Mouse (Mus musculus) cerebellum, adult 9-10 months (tissue): Measurements from ENCODE around the gene Usp32.

ENCODE experiments used
- DNase-seq: peaks from one replicate; pipeline ENCODE4 v3.0.0; 2022

The Usp32 gene

DNA sequence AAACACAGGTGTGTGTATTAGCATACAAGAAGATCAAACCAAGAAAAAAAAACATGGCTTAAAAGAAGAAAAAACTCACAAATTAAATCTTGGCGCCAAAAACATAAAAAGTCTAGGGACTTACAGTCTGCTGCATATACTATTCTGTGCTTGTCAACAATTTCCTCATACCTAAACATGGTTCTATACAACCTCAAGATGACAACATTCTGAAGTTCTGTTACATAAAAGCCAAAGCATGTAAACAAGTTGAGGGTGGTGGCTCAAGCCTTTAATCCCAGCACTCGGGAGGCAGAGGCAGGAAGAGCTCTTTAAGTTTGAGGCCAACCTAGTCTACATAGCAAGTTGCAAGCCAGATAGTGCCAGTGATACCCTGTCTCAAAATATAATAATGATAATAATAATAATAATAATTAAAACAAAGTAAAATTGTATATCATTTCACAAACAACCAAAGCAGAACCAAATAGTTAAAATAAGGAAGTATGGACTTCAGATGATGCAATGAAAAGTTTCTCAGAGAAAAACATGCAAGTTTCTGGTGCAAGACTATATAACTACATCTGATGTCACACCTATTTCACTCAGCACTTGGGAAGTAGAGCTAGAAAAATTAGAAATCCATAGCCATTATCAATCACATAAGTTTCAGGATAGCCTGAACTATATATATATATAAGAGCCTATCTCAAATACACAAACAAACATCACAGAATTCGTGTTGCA, 16.5 kb downstream of the Usp32 start:
- DNase-seq, result no peak

DNA sequence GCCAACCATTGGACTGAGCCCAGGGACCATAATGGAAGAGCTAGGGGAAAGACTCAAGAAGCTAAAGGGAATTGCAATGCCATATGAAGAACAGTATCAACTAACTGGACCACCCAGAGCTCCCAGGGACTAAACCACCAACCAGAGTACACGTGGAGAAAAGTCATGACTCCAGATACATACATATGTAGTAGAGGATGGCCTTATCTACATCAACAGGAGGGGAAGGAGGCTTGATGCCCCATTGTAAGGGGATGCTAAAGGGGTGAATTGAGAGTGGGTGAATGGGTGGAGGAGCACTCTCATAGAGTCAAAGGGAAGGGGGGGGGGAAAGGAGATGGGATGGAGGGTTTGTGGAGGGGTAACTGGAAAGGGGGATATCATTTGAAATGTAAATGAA, 17.9 kb downstream of the Usp32 start:
- DNase-seq, result no peak

DNA sequence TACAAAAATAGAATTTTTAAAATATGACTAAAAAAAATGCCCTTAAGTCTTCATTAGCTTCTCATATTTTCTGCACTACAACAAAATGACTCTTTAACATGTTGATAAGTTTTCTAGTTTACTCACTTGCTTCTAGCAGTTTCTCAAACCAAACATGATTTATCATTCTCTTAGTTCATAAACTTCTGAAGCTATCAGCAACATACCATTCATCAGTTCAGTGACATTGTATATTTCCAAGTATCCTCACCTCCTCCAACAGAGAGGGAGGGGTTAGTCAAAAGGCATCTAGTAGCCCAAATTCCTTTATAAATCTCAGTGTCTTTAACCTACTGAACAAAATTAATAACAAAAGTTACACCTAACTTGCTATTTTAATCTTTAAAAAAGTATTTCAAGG, 22.8 kb downstream of the Usp32 start:
- DNase-seq, result no peak

DNA sequence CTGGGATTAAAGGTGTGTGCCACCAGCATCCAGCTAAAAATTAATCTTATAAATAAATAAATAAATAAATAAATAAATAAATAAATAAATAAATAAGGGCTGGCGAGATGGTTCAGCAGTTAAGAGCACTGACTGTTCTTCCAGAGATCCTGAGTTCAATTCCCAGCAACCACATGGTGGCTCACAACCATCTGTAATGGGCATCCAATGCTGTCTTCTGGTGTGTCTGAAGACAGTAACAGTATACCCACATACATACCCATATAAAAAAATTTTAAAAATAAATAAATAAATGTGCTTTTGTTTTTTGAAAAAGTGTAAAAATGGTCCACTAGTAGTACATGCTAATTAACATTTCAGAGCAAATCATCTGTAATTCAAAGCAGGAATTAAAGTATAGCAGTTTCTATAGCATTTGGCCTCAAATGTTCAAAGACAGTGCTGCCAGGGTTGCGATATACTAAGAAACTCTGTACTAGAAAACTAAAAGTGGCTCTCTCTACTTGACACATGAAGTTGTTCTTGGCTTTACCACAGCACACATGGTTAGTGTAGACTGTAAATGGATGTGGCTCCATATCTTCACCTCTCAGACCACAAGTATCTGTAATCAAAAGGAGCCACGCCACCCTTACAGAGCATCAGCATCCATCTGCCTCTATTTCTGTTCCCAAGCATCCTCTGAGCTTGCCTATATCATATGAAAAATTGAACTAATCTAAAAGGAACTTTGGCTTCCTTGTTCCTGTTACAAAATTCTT, 23.7 kb downstream of the Usp32 start:
- no peak for DNase-seq

DNA sequence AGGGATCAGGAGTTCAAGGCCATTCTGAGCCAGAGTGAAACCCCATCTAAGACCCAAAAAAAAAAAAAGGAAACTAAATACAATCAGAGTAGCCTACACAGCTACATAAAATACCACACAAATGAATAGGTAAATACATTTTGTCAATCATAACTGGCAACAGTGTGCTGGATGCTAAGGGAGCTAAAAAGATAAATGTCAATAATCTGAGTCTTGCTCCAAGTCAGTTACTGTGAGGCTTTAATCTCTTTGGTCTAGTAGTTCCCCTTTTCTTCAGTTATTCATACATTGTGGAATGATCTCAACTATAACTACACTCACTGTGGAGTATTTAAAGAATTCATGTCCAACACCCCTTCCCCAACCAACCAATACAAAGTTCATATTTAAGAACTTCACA, 30.0 kb downstream of the Usp32 start:
- no peak for DNase-seq

DNA sequence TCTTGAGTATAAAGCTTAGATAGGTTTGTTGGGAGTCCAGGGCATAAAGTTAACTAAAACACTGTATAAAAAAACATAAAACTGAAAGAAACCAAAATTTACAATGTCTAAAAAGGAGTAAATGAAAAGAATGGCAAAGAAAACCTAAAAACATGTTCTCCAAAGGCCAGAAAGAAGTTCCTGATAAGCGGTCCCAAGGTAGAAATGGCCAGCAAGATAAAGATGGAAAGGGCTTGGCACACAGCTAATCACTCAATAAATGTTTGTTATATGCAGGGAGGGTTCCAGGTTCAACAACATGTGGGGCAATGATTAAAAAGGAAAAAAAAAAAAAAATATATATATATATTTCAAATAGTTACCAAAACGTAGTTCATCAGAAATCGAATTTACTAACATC, 32.7 kb downstream of the Usp32 start:
- DNase-seq, result no peak

DNA sequence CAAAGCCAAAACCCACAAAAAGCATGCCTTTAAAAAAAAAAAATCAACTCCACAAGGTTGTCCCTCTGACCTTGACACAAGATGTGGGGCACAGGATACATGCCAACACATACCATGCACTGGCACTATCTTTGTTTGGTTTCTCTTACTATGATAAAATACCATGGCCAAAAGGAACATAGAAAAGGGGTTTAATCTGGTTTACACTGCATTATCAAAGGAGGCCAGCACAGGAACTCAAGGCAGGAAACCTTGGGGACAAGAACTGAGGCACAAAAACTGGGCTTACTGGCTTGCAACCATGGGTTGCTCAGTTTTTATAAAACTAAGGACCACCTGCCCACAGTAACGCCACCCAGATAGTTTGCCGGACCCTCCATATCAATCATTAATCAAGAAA, 34.1 kb downstream of the Usp32 start:
- no peak for DNase-seq

DNA sequence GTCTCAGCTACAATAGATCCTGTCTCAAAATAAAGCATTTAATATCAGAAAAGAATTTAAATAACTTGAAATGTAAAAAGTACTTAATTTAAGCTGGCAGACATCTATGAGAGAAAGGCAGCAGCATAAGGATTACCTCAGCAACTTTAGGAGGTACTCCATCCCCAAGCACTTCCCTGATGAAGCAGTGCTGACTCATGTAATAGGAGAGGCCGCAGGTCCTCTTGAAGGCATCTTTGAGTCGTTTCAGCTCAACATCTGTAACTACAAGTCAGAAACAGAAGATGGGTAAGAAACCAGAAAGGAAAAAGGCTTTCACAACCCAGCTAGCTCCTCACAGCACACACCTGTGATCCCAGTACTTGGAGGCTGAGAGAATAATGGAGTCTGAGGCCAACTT, 36.2 kb downstream of the Usp32 start:
- no peak for DNase-seq

DNA sequence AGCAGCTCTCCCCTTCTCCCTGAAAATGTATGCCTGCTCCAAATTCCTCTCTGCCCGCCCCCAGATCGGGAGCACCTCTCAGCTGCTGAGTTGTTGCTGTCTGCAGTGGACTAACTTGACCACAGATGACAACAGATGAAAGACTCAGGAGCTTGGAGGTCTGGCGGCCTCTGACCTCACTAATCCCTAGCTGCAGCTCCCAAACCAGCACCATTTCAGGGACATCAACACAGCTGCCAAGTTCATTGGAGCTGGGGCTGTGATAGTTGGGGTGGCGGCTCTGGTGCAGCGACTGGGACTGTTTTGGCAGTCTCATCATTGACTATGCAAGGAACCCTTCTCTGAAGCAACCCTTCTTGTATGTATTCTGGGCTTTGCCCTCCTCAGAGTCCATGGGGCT, 44.8 kb downstream of the Usp32 start:
- no peak for DNase-seq

DNA sequence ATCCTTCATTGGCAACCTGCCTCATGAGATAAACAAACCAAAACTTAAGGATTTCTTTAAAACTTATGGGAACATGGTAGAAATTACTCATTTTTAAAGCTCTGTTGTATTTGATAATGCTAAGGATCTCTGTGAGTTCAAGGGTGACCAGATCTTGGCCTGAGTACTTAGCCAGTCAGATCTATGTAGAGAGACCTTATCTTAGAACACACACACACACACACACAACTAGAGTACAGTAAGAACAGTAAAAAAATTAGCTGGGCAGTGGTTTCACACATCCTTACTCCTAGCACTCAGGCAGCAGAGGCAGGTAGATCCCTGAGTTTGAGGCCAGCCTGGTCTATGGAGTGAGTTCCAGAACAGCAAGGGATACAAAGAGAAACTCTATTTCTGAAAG, 53.7 kb downstream of the Usp32 start:
- no peak for DNase-seq

DNA sequence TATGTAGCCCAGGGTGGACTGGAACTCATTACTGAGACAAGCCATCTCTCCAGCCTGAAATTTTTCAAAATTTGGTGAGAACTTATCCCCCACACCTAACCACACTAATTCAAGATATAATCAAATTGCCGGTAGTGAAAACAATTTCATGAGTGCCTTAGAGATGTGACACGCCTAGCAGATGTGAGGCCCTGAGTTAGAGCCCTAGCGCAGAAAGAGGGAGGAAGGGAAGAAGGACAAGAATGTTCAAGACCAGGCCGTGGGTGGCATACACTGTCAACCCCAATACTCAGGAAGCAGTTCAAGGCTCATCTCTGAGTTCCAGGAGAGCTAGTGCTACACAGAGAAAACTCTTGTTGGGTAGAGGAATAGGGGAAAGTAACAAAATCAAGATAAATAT, 72.1 kb downstream of the Usp32 start:
- DNase-seq, result no peak

DNA sequence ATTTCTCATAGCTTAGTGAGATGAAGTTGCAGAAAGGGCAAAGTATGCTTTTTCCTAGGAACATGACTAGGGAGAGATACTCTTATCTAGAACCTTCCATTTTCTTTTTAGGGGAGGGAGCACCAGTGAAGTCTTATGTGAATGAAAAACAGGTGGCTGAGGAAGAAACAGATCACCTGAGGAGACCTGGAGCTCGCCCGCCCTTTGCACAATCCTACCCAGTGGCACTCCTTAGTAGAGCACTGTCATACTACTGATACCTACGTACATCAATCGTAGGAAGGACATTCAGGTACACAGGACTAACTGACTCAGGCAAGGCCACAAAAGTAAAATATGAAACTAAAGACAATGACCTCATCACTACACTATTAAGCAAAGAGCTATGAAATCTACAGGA, 81.4 kb downstream of the Usp32 start:
- no peak for DNase-seq

DNA sequence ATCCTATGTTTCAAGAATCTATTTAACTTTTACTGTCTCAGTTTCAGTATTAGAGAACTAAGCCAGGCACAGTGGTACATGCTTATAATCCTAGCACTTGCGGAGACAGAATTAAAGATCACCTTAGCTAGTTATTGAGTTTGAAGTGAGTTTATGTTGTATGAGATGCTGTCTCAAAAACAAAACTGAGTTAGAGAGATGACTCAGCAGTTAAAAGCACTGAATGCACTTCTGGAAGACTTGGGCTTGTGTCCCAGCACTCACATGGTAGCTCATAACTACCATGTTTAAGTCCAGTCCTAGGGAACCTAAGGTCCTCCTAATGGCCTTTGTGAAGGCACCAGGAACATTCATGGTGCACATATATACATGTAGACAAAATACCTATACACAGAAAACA, 82.4 kb downstream of the Usp32 start:
- DNase-seq, result no peak

DNA sequence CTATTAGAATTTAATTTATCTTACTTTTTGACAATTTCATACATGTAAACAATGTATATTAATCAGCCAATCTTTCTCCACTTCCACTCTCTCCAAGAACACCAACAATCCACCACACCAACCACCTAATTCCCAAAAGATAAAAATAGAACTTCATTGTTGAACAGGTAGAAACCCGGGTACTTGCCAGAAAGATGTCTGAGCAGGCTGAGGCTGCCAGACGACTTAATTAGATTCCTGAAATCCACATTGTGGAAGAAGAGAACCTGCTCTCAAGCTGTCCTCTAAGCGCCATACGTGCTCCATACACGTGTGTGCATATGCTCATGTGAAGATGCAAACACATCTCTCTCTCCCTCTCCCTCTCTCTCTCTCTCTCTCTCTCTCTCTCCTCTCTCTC, 83.1 kb downstream of the Usp32 start:
- peak; percentile 43 for DNase-seq

DNA sequence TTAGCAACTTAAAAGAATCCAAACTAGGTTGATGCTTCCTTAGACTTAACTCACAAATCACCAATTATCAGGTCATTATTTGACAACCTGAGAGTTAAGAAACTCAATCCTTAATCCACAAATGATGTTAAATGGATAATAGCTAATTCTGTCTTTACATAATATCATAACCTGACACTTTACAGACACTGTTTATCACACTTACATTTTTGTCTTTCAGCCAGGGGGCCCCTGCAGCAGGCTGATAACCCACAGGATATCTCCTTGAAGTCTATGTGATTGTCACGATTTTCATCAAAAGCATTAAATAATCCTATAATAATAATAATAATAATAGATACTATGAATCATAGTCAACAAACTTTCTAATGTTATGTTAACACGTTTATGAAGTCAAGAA, 84.4 kb downstream of the Usp32 start:
- no peak for DNase-seq

DNA sequence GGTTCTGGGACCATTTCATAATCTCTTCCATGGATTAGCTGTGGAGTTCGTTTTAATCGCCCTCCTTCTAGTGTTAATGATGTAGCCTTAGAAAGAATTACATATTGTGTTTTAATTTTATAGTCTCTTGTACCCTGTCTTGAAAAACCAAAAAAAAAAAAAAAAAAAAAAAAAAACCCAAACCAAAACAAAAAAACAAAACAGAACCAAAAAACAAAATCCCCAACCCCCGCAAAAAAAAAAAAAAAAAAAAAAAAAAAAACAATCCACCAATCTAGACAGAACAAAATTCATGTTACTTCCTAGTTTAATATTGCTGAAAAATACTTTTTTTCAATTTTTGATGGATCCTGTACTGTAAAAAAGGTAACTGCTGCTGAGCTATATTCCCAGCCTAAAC, 100.7 kb downstream of the Usp32 start:
- no peak for DNase-seq

DNA sequence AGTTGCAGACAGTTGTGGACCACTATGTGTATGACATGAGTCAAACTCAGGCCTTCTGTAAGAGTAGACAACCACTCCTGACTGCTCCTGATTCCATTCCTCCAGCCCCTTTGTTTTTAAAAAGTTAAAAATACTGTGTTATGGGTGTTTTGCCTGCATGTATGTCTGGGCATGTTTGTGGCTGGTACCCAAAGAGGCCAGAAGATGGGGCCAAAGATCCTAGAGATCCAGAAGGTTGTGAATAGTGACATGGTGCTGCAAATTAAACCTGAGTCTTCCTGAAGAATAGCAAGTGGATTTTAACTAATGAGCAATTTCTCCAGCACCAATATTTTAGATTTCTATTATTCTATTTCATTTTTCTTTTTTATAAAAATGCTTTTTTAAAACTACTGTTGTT, 126.8 kb downstream of the Usp32 start:
- DNase-seq, result no peak

DNA sequence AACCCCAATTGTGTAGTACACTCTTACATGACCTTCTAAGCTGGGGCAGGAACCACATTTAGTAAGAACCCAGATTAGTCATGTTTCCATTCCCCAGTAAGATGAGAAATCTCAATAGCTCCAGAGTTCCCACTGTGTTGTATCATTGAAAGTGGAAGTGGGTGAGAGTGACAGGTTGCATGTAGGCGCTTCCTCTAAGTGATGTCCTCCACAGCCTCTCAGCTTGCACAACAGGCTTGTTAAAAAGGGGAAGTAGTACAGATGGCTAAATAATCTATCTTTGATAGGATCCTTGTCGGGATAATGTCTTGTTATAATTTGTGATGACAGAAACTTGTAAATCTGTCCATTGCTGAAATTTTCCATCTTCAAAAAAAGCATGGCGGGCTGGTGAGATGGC, 136.4 kb downstream of the Usp32 start:
- no peak for DNase-seq

DNA sequence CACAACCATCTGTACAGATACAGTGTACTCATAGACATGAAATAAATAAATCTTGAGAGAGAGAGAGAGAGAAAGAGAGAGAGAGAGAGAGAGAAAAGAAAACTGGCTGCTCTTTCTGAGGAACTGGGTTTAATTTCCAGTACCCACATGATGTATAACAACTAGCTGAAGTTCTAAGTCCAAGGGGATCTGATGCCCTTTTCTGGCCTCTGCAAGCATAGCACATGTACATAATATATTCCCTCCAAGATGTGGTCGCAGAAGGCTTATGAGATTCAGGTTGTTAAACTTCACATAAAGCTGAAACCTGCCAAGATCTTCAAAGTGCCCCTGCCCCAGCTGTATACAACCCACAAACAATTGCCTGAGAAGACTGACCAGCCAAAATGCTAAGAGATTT, 144.7 kb downstream of the Usp32 start:
- no peak for DNase-seq

DNA sequence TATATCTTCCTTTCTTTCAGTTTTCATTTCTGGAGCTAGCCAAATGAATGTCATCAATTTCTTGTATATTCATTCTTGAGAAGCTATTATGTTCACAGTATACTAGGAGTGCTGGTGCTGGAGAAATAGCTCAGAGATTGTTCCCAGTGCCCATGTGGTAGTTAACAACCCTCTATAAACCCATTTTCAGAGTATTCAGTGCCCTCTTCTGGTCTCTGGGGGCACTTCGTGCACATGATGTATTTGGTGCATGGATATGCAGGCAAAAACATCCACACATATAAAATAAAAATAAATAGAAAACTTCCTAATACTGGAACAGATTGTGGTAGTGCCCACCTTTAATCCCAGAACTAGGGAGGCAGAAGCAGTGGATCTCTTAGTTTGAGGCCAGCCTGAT, 147.0 kb downstream of the Usp32 start:
- DNase-seq, result no peak

DNA sequence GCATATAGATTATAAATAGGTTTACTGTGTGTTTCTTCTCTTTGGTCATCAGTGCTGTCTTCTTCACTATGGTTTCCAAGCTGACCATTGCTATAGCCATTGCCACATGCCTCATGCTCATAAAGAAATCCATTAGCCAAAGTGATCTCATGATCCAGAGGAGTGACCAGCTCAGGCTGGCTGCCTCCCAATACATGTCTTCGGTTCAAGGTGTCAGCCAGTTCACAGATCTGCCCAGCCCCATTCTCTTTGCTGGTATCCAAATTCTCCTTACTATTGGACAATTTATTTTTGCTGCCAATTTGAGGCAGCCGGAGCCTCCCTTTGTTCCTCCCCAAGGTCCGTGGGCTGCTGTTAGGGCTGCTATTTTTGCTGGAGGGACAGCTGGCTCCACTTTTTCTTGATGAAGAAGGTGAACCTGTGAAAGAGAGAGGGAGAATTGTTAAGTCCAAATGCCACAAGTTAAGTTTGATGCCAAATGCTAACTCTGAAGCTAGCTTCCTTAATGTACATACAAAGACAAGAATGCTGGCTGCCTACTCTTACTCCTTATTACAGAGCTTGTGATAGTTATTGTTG, 151.5 kb downstream of the Usp32 start:
- no peak for DNase-seq

DNA sequence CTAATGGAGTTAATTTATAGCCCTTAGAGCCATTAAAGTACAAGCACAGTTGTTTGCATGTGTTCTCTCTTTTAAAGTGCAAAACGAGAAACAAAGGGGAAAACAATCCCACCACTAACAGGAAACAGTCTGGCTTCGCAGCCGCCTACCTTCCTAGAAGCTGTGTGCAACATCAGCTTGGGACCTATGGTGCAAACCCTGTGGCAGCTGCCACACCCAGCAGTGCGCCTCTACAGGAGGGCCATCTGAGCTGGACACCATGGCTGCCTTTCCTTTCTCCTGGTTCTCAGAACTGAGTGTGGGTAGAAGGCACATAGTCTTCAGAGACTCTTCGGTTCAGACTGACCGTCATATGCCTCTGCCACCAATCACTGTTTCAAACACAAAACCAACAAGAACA, 154.5 kb downstream of the Usp32 start:
- no peak for DNase-seq

DNA sequence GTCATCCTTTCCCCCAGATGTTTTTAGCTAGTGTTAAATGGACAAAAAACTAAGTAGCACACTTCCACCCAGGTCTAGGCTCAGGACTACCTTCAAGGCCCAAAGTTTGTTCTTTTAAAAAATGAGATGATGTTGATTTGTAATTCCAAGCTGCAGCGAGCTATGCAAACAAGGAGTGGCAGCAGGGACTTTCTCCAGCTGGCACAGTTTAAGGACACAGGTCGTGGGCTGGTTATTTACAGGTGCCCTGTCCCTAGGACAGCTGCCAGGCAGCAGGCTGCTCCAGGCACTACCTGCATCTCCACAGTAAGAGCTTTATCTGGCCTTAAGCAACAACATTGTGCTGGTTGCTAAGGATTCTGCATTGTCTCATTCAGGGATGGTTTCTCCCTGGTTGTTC, 159.3 kb downstream of the Usp32 start:
- no peak for DNase-seq

DNA sequence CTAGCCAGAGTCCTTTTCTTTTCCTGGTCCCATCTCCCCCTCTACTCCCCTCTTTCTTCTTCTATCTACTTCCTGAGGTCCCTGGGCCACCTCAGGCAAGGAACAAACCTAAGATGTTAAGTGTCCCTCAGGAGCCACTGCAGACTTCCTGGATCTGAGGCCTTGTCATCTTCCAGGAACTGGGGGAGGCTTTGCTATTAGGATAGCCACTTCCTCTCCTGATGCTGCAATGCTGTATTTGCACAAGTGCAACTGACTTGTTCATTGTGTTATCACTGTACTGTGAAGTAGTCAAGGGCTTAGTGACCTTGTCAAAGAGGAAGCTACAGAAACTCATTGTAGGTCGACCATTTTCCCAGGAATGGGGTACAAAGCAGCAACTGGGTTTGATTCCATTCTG, 160.6 kb downstream of the Usp32 start:
- no peak for DNase-seq

DNA sequence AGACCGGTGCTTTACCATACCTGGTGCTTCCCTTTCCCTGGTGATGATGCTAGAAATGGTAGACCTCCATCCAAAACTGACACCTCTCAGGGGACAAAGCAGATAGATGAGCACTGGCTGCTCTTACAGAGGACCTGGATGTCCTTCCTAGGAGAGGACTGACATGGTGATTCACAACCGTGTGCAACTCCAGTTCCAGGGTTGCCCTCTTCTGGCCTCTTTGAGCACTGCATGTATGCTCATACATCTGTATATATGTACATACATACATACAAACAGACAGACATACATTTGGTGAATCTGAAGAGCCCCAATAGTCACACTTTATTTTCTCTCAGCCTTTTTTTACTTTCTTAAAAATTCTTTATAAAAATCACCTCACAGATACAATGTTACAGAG, 161.8 kb downstream of the Usp32 start:
- peak; percentile 68 for DNase-seq
